Mouse (Mus musculus) heart, adult 18-20 months (tissue): ENCODE results near the gene Esd. TPM values are rescaled to one million over a fixed set of nuclear protein-coding genes. Genes with fewer than 3 reads are reported as not detected.

Experiments
- DNase-seq, 2 experiments: peaks; one replicate each; pipeline ENCODE4 v3.0.0; 2021 to 2022; ENCODE audit warnings: mixed read lengths in 1 of 2
- long read RNA-seq, 2 experiments: library from polyadenylated mRNA; stranded (forward); transcript quantifications; one replicate each; pipeline ENCODE4 v2.0.0; 2021
- total RNA-seq, 2 experiments: library from RNA; stranded (reverse); gene quantifications; 2 replicates each; pipeline ENCODE4 v1.2.3; 2021

The Esd gene
- 100 to 1,000 TPM; 124 to 130 TPM for total RNA-seq
- long read RNA-seq, experiment 1, transcript Esd-207 (9 exons, 1,117 nt): minor isoform, 7 of 101 reads
- long read RNA-seq, experiment 1, transcript Esd-201 (9 exons, 1,988 nt): major isoform, 87 of 101 reads
- long read RNA-seq, experiment 1, partial matches to known transcripts: 5 of 101 reads
- long read RNA-seq, experiment 1, other reads (novel, unspliced or antisense): 1 of 101 reads
- long read RNA-seq, experiment 2, transcript Esd-201 (9 exons, 1,988 nt): major isoform, 61 of 69 reads
- long read RNA-seq, experiment 2, partial matches to known transcripts: 3 of 69 reads
- long read RNA-seq, experiment 2, other reads (novel, unspliced or antisense): 2 of 69 reads

- DNase-seq: peak; percentile 96
Observed at GRCm38 (mm10) chr14:74732079-74732783, at the start of gene Esd. TSS of gene Esd (plus strand) at chr14:74732297.

DNA sequence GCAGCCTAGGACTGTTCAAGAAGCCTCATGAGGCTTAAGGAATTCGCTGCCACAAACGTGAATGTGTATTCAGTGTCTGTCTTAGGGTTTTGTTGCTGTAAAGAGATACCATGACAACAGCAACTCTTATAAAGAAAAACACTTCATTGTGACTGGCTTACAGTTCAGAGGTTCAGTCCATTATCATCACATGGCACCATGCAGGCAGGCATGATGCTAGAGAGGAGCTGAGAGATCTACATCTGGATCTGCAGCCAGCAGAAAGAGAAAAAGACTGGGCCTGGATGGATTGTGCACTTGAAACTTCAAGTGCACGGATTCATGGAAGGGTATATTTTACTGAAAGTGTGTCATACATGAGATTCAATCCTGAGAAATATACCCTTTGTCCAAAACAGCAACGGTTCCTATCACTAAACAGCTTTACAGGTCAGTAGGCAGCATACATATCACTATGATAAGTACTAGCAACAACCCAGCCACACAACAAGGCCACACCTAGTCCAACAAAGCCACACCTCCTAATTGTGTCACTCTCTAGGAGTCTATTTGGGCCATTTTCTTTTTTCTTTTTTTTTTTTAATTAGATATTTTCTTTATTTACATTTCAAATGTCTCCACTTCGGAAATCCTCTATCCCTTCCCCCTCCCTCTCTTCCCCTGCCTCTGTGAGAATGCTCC is 47.7 kb upstream of the Esd start:
- DNase-seq: no peak

GRCm38 (mm10) chr14:74691963-74692362 is 40.1 kb upstream of the Esd start:
- DNase-seq: no peak

DNA sequence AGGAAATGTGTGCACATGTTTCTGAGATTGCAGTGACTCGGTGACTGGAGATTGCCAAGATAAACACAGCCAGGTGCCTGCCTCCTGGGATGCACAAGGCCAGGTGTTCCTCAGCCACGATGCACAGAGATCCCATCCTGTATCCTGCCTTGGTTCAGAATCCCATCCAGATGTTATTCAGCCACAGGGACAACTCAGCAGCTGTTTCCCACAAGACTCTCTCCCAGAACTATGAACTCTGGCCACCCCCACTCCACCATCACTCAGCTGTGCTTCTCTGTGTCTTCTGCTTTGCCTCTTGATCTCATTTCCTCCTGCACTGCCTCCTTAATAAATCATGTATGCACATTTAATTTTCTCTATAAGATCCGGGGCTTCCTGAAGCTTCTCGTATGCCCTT is 35.3 kb upstream of the Esd start:
- DNase-seq: no peak

GRCm38 (mm10) chr14:74697432-74697831 is 34.7 kb upstream of the Esd start:
- no peak for DNase-seq

DNA sequence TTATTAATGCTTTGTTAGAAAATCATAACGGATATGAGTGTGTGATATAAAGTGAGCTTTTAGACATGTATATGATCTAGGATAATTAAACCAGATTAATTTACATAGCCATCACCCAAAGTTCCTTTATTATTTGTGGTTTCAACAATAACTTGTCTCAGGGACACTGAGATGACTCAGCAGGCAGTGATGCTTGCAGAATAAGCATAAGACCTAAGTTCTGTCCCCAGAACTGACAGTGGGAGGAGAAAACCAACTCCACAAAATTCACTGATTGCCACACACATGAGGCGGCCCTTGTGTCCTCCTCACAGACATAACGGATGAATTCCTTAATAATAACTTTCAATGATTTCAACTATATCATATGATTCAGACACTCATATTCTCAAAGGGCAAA is 32.9 kb upstream of the Esd start:
- no peak for DNase-seq

DNA sequence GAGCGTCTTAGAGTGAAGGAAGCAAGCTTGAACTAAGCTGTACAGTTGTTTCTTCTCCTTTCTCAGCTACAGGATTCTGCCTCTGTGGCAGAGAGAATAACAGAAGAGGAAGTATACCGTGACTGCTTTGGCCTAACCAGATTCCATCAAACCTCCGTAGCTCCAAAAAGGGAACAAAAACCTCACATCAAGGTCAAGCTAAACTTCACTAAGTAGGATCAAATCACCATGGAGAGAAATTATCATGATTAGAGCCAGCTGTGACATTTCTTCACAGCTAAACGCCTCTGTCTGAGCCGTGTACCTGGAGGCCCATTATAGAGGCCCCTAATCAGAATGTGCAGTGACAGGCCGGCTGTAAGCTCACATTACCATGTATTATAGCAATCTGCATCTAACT is 28.2 kb upstream of the Esd start:
- peak in 1 of 2 experiments; percentile 5 for DNase-seq

- DNase-seq: peak; percentile 19 to 60
Observed at GRCm38 (mm10) chr14:74709054-74709453, 23.0 kb upstream of the Esd start.

DNA sequence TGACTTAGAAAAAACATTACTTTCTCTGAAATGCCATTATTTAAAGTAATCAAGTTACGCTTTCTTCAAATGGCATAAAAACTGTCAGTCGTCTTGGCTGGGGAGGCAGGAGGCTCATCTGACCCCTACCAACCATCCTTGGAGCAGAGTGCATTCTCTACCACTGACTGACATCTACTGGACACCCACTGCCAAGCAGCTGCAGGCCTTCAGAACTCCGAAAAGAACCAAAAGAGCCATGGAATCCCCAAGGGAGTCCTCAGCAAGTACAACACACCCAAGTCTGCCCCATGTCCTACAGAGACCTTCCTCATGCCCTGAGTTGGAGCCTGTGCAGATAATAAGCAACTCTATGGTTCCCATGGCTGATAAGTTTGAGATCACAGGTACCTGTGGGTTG is 8.6 kb upstream of the Esd start:
- DNase-seq: no peak

DNA sequence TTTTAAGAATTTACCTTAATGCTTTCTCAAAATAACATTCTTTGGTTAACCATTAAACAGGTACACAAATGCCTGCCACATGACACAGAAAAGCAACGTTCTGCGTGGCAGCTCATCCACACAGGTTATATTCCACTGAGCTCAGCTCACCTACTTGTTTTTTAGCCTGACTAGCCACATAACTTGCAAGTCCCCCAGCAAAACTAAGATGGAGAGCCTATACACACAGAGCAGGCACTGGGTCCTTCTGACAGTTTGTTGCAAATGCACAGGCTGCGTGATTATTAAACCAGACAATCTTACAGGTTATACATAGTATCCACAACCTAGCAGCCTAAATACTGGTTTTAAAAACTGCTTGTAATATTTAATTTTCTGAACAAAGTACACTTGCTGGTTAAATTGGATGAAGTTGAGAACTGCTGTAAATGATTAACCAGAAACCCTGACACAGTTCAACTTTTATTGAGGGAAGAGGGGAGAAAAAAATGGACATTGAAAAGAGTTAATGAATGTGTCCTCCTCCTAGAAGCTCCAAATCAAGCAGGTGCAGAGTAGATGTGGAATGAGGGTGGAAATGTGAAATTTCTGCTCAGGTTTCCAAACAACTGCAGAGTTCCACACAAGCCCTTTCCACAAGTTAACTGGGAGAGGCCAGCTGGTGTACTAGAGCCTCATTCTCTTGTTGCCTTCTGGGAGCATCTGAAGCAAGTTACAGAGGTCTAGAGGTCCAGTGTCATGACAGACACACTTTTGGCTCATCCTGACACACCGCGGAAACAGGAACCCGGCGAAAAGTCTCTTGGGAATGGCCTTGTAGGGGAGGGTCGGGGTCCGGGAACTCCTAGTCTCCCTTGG is 647 bp upstream of the Esd start:
- no peak for DNase-seq

GRCm38 (mm10) chr14:74733397-74733796 is 1.3 kb downstream of the Esd start:
- no peak for DNase-seq

DNA sequence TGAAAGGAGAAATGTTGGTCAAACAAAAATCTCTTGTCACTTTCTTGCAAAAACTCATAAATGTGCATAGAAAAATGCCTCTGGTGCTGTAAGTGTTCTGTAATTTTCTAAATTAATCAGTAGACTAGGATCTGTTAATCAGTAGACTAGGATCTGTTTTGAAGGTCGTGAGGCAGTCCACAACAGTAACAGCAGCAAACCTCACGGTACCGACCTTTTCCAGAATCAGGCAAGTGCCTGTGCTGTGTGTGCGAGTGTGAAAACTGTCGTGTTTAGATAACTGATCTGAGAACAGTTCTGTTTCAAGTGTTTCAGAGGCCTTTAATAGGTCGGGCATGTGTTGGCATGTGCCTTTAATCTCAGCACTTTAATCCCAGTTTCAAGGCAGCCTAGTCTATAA is 3.4 kb downstream of the Esd start:
- no peak for DNase-seq

- no peak for DNase-seq
Observed at GRCm38 (mm10) chr14:74736850-74737249, 4.8 kb downstream of the Esd start.

- DNase-seq: peak; percentile 69 to 91
Observed at GRCm38 (mm10) chr14:74764191-74764918, 32.3 kb downstream of the Esd start.

DNA sequence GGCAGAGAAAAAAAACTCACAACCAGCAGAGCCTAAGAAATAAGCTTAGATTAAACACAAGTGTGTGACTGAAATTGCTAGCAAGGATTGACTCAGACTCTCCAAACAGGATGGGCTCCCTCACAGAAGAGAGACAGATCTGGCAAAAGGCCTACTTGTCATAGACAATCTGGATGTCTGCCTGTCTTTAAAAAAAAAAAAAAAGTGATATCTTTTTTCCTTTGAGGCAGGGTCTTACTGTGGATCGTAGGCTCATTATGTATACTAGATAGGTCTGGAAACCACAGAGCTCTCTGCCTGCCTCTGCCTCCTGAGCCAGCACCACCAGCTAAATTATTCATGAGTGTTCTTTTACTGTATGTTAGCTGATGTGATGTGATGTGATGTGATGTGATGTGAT is 35.8 kb downstream of the Esd start:
- no peak for DNase-seq

GRCm38 (mm10) chr14:74774046-74774619 is 42.0 kb downstream of the Esd start:
- no peak for DNase-seq

- DNase-seq: peak in 1 of 2 experiments; percentile 27
Observed at GRCm38 (mm10) chr14:74784243-74784934, 52.3 kb downstream of the Esd start.

DNA sequence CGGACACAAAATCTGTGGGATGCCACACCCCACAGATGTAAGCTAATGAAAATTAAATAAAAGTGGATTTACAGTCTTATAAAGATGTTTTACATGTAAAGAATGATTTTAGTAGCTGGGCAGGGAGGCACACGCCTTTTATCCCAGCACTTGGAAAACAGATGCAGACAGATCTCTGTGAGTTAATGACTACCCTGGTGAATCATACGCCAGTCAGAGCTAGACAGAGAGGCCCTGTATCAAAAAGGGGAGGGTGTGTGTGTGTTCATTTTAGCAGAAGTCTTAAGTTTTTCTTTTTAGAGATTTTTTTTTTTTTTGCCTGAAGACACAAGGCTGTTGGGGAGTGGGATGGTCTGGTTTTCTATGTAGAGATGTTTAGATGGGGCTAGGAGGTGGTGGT is 55.6 kb downstream of the Esd start:
- no peak for DNase-seq

DNA sequence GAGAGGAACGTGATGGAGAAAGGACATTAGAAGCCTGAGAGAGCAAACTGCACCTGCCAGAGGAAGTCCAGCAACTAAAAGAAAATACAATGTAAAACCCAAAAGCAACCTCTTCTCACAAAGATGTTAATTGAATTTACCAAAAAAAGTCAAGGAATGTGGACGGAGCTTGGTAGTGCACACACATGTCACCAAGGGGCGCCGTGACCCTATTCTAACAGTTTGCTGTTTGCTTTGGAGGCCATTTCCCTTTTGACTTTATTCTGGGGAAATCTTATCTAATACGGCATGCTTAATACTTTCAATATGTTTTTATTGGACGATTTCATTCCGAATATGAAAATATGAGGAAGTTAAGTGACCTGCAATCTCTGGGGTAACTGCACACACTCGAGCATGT is 56.7 kb downstream of the Esd start:
- DNase-seq: peak; percentile 14 to 49

DNA sequence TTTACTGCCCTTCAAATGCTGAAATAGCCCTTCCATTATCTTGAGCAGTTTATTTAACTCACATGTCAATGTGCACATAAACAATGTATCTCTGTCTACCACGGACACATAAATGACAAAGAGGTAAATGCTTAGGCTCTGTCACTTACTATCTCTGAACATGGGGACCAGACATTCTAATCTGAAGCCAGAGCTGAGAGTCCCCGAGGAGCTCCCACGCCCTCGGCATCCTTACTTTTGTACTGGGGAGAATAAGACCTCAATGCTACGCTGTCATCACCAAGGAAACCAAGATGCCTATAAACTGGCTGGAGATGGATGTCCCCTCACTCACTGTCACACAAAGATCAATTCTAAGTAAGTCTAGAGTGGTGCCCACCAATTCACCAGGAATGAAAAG is 58.4 kb downstream of the Esd start:
- DNase-seq: no peak

- no peak for DNase-seq
Observed at GRCm38 (mm10) chr14:74792793-74793192, 60.7 kb downstream of the Esd start.
